Mouse (Mus musculus) megakaryocyte, adult 5-6 weeks (primary cell): ENCODE results near the gene Trp53inp2. TPM values are rescaled to one million over a fixed set of nuclear protein-coding genes. Genes with fewer than 3 reads are reported as not detected.

Experiments used
- ATAC-seq: 2 replicates; pipeline ENCODE4 v1.8.0; 2016; ENCODE audit warnings: mild to moderate bottlenecking, inconsistent platforms; ENCODE audit not compliant: poor library complexity, severe bottlenecking
- total RNA-seq, 2 experiments: library from RNA; stranded (forward) in 1 of 2; stranded (reverse) in 1 of 2; fragments of 153-499, 151-499 nt in 1 of 2; fragments of 221-1000, 200-1000 nt in 1 of 2; gene quantifications; 2 replicates each; pipeline versions ENCODE4 v1.2.3 to v1.2.4; 2015 to 2017

The Trp53inp2 gene
- total RNA-seq, 2 experiments from 2014 or later = 18.8 to 31.0 TPM

DNA sequence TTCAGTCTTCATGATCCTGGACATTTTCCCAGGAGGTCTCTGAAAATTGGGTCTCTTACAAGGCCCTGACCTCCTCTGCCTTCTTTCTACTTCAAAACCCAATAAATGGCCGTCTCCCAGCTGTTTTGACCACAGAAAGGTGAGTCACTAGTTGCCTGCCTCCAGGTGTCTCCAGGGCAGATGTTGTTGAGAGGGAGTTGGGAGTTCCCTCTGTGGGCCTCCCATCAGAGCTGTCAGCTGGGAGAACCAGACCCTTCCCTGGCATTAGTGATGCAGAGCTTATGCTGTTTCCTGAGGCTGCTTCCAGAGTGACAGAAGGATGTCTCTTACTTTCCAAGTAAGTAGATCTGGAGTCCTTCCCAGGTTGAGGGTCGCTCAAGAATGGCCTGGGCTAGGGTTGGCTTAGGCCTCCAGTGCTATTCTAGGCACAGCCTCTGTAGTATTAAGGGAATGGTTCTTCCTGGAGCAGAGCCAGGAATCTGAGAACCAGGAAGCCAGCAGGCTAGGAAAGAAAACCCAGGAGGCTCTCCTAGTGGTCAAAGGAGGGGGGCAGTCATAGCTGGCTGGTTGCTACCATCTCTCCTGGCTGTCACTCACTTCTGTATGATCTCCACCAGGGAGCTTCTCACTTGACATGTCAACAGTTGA is 2.1 kb downstream of the Trp53inp2 start:
- no peak for ATAC-seq

DNA sequence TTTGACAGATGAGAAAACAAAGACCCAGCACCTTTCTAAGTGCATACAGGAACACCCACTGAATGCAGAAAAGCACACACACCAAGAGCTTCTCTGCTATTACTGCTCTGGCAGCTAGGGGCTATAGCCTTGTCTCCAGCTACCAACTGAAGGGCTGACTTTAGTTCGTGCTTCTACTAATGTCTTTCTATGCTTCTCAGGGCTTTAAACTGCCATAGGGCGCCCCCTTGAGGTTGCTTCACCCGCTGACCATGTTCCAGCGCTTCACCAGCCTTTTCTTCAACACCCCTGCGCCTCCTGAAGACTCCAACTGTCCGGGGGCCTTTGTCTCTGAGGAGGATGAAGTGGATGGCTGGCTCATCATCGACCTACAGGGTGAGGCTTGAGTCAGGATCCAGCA is 4.2 kb downstream of the Trp53inp2 start:
- peak; percentile 58 for ATAC-seq

DNA sequence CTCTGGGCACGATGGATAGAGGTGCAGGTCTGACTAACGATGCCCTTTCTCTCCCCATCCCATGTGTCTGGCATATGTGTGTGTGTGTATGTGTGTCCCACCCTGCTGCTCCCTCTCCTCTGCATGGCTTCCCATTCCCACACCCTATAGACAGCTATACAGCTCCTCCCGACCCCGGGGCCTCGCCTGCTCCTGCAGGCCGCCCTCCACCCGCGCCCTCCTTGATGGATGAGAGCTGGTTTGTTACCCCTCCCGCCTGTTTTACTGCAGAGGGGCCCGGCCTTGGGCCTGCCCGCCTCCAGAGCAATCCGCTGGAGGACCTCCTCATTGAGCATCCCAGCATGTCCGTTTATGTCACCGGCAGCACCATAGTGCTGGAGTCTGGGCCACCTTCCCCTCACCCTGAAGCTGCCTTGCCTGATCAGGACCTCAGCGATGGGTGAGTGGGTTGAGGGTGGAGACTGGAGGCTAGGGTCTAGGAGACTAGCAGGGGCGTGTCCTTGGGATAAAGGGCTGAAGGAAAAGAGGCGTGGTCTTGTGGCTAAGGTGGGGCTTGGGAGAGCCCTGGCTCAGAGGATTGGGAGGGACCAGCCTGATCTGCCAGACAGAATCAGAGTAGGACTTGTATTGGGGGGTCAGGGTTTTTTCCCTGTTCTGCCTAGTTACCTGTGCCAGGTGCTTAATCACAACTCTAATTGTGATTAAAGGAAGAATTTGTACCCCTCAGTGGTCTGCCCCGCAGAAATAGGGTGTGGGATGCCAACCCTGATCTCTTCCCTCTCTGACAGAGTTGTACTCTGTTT is 5.1 kb downstream of the Trp53inp2 start:
- ATAC-seq = no peak

DNA sequence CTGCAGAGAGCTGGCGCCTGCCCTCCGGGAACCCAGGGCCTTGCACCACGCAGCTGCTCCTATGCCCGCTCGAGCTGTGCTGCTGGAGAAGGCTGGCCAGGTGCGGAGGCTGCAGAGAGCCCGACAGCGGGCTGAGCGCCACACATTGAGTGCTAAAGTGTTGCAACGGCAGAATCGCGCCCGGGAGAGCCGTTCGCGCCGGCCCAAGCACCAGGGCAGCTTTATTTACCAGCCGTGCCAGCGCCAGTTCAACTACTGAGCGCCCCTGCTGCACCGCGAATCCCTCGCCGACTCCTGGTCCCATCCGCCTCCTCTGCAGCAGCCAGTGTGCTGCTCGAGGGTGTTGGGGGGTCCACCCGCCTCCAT is 5.7 kb downstream of the Trp53inp2 start:
- ATAC-seq = no peak

DNA sequence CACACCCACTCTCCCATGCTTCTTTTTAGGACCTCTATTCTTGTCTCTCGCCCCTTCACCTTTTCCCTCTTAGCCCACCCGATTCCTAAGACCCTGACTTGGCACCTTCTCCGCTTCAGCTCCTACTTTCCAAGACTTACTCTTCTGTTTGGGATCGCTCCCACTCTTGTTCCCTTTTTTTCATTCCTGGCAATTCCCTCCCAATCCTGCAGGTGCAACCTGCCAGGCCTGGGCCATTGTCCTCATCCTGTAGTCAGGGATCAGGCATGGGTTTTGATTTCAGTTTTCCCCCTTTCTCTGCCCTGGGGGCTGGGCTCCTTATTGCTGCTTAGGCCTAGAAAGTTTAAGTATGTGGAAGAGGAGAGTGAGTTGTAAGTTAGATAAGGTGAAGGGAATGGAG is 6.2 kb downstream of the Trp53inp2 start:
- ATAC-seq = no peak

DNA sequence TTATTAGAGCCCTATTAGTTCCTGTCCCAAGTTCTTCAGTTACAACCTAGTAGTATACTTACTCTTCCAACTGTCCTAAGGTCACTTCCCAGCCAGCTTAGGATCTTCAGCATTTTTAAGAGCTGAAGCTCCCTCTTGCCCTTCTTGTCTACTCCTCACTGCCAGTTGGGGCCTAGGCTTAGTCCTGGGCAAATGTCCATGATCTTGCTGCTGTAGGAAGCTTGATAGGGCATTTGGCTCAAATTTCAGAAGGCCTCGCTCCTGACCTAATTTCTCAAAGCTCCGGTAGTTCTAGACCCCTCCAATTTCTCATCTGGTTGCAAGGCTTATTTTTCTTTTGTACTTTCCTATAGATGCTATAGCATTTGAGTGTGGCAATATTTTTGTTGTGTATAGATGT is 7.7 kb downstream of the Trp53inp2 start:
- ATAC-seq = no peak

DNA sequence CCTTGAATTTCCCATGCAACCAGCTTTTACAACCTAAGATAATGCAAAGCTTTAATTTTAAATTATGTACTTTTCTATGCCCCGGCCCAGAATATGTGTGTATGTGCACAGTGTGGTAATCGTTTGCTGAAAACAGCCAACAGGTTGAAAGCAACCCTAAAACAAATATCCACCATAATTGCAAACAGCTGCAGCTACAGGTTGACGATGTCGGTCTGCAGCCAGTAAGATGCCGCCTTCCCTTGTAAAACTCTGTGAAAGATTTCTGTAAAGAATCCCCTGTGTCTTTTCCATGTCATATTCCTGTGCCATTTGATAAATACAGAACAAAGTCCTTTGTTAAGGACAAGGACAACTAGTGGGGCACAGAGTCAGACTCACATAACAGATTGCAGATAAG is 13.7 kb downstream of the Trp53inp2 start:
- no peak for ATAC-seq

DNA sequence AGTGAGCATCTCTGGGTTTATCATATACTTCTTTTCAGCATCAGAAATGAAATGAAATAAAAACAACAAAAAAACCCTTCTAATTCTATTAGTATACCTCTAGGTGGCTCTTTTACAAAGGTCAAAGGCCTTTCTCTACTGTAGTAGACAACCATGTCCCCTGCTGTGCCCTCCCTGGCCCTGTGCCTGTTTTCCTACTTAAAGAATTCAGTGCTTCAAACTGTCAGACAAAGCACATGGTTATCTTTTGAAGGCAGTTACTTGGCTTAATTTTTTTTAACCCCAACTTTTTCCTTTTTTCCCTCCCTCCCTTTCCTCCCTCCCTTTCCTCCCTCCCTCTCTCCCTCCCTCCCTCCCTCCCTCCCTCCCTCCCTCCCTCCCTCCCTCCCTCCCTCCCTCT is 19.4 kb downstream of the Trp53inp2 start:
- ATAC-seq = no peak

DNA sequence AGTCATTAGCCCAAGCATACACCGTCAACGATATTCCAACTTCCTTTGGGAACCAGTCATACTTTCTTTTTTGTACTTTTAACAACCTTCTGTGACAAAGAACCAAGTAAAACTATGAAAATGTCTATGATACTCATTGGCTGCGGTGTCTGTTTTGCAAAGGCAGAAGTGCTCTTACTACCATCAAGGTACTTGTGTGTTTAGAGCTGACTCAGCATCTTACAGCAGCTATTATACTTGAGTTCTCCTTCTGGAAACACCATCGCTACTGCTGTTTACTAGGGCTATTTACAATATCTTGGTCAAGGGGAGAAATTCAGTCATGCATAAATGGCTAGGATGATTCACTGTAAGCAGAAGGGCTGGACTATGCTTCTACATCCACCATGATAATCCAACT is 21.1 kb downstream of the Trp53inp2 start:
- ATAC-seq = no peak

DNA sequence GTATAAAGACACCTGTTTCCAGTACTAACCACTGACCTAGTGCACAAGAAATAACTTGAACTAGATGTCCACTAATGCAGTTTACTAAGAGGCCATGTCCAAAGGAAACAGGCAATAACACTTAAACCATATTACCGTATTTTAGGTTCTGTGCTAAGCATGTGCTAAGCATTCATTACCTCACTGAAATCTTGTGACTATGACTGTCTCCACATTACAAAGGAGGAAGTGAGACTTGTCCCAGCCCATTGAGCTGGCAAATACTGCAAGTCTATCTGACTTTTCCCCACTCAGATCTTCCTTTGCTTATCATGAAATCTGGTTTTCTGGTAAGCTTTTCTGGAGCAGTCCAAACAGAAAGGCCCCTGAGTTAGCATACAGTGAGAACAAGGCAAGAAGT is 23.8 kb downstream of the Trp53inp2 start:
- ATAC-seq = peak; percentile 96

DNA sequence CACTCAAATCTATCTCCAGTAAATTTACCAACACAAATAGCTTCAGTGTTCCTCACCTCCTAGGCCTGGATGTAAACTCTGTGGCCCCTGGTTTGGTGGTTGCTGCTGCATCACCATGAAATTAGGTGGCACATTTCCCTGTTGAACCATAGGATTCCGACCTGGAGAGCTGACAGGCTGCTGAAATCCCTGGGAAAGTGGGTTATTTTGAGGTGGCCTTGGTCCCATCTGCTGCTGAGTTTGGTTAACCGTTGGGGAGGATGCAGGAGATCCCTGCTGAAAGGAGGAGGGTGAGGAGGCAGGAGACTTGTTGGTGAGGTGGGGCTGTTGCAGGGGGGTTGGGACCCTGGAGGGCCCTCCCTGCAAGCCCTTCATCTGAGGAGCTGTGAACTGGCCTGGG is 40.1 kb downstream of the Trp53inp2 start:
- ATAC-seq = no peak

DNA sequence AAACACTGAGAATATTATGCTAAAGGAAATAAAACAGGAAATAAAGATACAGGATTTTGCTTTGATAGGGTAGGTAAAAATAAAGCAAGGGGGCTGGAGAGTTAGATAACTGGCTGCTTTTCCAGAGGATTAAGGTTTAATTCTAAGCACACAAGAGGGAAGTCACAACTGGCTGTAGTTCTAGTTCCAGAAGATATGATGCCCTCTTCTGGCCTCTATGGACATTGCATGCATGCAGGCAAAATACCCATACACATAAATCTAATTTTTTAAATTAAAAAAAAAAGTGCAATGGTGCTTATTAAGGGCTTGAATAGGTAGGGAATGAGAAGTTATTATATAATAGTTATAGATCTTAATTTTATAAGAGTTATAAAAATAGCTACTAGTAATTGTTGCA is 55.6 kb downstream of the Trp53inp2 start:
- 0 out of 2 replicates have a peak, but pooled peaks have one; percentile 30 for ATAC-seq

Other genes starting within 250 kb of the Trp53inp2 start
- gene Itch, start 247.6 kb upstream of the Trp53inp2 start, total RNA-seq (2015) = 74.4 and 87.7 TPM in 2 replicates
- gene Itch, start 247.6 kb upstream of the Trp53inp2 start, total RNA-seq (2017) = 97.9 and 102 TPM in 2 replicates
- gene Dynlrb1, start 144.5 kb upstream of the Trp53inp2 start, total RNA-seq (2015) = 365 and 368 TPM in 2 replicates
- 240 and 243 TPM in 2 replicates for gene Dynlrb1, start 144.5 kb upstream of the Trp53inp2 start, total RNA-seq (2017)
- gene Map1lc3a, start 104.8 kb upstream of the Trp53inp2 start, total RNA-seq (2015) = 4.7 TPM in 2 replicates
- 0.51 and 1.3 TPM in 2 replicates for gene Map1lc3a, start 104.8 kb upstream of the Trp53inp2 start, total RNA-seq (2017)
- gene Pigu, start 23.6 kb upstream of the Trp53inp2 start, total RNA-seq (2015) = 33.3 and 41.5 TPM in 2 replicates
- gene Pigu, start 23.6 kb upstream of the Trp53inp2 start, total RNA-seq (2017) = 23.7 and 24.4 TPM in 2 replicates
- gene Ncoa6, start 92.8 kb downstream of the Trp53inp2 start, total RNA-seq (2015) = 65.1 and 71.0 TPM in 2 replicates
- 16.7 and 24.8 TPM in 2 replicates for gene Ncoa6, start 92.8 kb downstream of the Trp53inp2 start, total RNA-seq (2017)
- gene Acss2, start 136.9 kb downstream of the Trp53inp2 start, total RNA-seq (2015) = 8.9 and 9.6 TPM in 2 replicates
- 12.0 and 13.6 TPM in 2 replicates for gene Acss2, start 136.9 kb downstream of the Trp53inp2 start, total RNA-seq (2017)
- not detected in 2 replicates for gene Ggt7, start 137.2 kb downstream of the Trp53inp2 start, total RNA-seq (2015)
- gene Ggt7, start 137.2 kb downstream of the Trp53inp2 start, total RNA-seq (2017) = not detected in 2 replicates
- 9.6 and 9.7 TPM in 2 replicates for gene Gss, start 211.8 kb downstream of the Trp53inp2 start, total RNA-seq (2015)
- gene Gss, start 211.8 kb downstream of the Trp53inp2 start, total RNA-seq (2017) = 13.3 and 17.1 TPM in 2 replicates
- not detected in 2 replicates for gene Myh7b, start 230.2 kb downstream of the Trp53inp2 start, total RNA-seq (2015)
- not detected in 2 replicates for gene Myh7b, start 230.2 kb downstream of the Trp53inp2 start, total RNA-seq (2017)